Mouse (Mus musculus) CH12F3 (cell line): Measurements from ENCODE around the gene Sptssa.

Experiments used
- in situ Hi-C: fragments of 300-500 bp; cut with MboI; formaldehyde crosslinking; loops from 2 replicates; pipeline ENCODE4 v1.14.3; 2020; ENCODE audit warnings: low sequenced_read_pairs

The Sptssa gene

DNA sequence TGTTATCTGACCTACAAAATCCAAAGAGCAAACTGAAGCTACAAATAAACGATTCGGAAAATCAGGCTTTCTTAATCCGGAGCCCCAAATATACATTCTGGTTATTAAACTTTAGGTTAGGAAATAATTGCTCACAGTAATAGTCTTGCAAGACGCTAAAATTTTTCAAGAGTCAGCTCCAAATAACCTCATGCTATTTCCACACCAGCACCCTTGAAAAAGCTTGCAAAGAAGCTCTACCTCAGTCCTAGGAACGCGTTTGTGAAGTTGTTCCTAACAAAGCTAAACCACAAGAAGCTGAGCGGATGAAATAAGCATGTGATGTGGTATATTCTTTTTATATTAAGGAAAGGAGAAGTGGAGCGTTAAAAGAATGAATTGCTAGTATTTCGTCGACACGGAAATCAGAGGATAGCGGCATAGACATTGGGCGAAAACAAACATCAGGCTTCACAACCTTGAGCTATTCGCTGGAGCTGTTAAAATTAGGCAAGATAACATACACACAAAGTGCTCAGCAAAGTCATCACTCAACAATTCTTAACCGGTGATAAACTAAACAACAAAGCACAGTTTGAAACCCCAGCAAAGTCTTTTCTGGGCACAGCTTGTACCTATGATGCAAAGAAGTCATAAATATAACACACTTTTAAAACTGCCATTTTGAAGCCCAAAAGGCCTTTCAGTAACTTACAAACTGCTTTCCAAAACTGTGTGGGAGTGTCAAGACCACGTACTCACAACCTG lies 908 bp downstream of the Sptssa start:
- in situ Hi-C loops = no loop called here

DNA sequence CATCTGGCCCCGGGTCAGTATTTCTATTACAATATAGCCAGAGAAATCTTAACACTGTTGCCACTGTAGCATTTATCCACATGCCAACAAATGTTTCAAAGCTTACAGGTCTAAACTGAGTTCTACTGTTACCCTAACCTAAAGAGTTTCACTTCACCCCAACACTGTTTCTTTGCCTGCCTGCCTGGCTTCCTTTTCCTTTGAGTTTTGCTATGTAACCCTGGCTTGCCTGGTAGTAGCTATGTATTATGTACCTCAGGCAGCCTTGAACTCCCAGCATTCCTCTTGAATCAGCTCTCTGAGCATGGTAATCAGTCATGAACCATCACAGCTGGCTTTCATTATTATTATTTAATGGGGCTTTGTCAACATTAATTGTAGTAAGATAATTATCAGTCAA lies 1.6 kb downstream of the Sptssa start:
- in situ Hi-C loops = no loop called here

DNA sequence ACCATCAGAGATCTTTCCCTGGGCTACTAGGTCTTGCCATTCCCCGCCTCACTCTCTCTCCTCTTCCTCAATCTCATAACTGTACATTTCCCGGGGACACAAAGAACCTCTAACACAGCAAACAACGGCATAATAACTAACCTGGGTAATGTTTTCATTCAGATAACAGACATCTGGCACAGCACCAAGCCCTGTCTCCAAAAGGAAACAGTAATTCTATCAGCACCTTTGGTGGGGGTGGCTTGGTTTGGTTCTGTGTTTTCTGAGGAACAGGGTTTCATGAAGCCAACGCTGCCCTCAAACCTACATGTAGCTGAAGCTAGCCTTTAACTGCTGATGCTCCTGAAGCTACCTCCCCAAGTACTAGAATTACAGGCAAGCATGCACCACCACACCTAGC lies 2.2 kb downstream of the Sptssa start:
- in situ Hi-C loops = no loop called here

DNA sequence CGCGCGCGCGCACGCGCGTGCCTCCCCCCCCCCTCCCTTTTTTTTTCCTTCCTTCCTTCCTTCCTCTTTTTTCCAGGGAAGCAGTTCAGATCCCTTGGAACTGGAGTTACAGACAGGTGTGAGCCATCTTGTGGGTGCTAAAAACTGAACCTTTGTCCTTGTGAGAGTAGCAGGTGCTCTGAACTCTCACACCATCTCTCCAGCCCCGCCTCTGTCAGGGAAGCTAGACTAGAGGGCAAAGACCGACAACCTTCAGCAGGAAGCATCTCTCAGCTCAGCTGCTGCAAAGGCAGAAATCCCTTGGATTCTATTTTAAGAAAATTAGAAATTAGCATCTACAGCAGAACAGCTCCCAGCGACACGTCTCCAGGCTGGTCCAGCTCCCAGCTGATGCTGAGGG lies 4.0 kb downstream of the Sptssa start:
- in situ Hi-C loops = no loop called here

DNA sequence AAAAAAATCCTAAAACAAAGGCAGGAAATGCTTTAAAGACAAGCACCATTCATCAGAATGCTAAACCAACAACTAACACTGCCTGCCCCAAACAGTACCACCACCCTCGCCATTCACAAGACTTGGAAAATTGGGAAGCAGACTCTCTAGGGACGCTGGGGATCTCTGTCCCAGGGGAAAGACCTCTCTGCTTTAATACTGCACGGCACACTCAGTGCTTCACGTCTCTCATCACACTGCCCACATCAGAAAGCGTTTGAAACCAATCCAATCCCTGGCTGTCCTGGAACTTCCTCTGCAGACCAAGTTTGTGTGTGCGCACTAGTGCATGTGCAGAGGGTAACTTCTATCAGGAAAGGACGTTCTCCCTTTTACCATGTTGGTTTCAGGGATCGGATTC lies 4.6 kb downstream of the Sptssa start:
- in situ Hi-C loops = no loop called here

DNA sequence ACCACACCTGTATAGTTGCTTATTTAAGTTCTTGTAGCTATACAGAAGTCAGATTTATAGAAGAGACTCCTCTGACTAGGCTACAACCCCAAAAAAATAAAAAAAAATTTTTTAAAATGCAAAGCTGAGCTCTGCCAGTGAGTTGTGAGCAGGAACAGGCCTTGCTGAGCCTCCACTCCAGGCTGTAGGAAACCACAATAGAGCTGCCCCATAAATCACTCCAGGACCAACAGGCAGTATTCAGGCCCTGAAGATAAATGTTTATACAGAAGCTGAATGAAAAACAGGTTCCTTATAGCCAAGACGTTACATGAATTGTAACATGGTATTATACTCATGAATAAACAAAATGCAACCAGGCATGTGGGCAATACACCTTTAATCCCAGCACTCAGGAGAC lies 5.2 kb downstream of the Sptssa start:
- in situ Hi-C loops = no loop called here

DNA sequence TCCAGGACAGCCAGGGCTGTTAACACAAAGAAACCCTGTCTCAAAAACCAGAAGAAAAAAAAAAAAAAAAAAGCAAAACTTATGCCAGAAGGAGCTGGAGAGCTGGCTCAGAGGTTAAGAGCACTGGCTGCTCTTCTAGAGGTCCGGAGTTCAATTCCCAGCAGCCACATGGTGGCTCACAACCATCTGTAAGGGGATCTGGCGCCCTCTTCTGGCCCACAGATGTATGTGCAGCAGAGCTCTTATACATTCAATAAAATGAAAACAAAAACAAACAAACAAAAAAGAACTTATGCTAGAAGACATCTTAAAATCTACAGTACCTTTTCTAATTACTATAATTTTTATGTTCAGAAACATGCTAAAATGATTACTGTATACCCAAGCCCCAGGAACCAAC lies 11.4 kb downstream of the Sptssa start:
- in situ Hi-C loops = no loop called here

DNA sequence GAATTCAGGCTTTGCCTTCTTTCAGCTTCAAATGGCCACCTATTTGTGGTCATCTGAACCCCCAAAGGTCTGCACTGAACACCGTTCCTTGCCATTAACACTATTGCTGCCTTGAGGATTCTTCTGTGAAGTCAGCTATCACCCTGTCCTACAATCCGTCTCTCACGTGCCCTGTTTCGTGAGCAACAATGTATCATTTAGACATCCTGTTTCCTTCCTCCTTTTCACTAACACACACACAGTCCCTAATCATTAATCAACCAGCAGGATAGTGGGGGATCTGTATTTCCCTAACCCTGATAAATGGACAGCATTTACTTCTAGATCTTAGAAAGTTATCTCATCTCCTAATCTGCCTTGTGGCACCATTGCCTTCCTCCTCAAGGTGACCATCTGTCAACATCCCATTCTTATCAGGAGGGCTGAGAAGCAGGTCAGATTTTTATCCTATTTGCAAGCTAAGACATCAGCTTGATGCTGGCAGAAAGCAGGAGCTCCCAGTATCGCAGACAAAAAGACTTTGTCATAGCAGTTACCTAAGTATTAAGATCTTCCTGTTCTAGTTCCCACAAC lies 13.0 kb downstream of the Sptssa start:
- in situ Hi-C loops = no loop called here

DNA sequence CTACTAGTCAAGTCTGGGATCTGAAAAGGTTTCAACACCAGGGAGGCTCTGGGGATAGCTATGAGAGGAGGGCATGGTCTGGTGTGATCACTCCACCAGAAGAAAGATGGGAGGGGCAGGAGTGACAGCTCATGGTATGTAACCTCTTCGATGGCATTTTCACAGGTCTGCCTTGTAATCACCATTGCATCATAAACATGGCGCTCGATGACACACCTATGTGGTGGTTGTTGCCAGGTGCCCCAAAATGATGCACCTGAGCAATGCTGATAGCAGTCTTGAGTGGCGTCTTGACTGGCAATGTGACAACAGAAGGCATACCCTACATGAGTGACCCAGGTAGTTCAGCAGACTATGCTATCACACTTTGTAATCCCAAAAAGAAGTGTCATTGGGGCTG lies 15.0 kb downstream of the Sptssa start:
- in situ Hi-C loops = no loop called here

DNA sequence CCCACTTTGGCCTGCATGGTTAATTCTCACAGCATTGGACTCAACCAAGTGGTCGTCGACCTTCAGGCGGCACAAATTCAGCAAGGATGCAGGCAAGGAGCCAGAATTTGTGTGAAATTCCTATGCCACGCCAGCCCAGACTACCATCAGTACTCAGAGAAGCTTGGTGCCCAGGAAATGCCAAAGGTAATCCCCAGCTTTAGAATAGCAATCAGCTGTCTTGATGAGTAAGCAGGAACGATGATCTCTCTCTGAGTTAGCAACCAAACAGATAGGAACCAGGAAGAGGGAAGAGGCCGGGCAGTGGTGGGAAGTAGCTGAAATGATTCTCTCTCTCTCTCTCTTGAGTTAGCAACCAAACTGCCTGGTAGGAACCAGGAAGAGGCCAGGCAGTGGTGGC lies 16.1 kb downstream of the Sptssa start:
- in situ Hi-C loops = no loop called here

DNA sequence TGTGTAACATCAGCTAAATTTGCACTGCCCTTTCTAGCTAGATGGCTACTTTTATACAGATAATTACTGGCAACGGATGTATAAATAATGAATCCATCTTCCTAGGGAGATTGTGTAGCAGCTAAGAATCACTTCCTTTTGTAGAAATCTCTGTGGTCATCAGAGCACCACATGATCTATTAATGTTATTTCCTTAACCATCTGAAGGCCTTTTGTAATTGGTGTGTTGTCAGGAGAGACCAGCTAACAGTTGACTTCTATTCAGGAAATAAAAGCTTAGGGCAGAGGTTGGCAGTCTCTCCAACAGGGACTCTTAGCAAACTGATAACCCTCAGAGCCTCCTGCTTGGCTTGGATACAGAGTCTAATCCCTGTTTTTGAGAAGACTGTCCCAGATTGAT lies 19.3 kb downstream of the Sptssa start:
- in situ Hi-C loops = no loop called here

DNA sequence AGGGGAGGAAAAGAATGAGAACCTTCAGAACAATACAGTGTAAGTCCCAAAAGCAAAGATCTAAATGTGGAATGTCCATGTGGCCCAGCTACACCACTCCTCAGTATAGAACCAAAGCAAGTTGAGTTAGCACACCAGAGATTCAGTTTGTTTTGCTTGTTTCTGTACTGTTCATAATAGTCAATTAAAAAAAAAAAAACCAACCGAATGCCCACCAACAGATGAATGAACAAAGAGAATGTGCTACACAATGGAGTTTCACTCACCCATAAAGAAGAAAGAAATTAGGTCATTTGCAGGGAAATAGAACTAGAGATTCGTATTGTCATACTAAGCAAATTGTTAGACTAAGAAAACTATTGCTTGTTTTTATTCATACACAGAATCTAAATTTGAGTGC lies 24.2 kb downstream of the Sptssa start:
- in situ Hi-C loops = no loop called here

DNA sequence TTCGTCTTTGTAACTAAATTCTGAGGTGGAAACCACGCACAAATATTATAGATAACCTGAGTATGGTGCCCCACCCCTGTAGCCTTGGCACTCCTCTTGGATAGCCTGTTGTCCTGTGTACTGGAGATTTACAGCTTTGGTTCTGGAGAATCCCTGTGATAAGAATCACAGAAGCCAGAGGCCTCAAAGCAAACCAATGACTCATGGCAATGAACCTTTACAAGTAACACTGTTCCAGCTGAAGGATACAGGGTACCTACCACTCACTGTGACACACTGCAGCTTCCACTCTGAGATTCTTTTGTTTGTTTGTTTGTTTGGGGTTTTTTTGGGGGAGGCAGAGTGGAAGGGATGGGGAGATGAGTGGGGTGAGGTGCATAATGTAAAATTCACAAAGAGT lies 34.4 kb downstream of the Sptssa start:
- in situ Hi-C loops = no loop called here

DNA sequence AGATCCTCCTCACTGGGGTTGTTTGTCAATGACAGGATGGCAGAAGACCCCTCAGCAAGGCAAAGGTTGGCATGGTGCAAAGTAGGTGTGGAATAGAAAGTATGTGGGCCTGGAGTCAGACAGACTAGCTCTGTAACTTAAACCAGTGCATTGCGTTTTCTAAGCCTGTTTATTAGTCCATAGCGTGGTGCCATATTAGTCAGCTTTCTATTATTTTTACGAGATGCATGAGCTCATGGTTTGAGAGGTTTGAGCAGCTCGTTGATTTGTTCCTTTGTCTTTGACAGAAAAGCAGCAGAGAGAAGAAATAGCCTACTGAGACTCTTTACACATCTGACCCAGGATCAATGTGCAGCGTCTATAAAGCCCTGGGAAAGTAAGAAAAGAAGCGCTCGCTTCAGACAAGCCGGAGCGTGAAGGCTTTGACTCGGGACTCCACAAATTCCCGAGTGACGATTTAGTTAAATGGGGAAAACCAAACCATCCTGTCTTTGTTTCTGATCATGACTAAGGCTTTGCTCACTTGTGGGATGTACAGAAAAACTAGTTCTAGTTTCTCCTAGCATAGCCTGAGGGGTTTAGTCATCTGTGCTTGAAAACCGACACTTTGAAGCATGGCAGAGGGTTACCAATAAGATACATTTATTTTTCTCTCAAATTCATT lies 36.2 kb downstream of the Sptssa start:
- in situ Hi-C loops = no loop called here

DNA sequence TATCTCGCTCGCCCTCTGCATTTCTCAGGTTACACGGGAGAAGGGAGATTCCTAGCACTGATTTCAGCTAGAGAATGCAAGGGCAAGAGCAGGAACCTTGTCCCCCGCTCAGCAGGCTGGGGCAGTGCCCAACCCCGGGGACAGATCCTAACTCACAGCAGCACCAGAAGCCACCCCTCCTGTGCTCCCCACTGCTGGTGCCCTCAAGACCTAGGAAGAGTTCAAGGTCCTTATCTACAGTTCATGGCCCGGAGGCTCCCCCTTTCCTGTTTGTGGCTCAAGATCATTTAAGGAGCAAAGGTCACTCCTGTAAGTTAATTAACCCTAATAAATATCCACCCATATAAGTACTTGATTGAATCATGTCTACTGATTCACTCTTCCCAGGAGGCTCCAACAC lies 47.4 kb downstream of the Sptssa start:
- in situ Hi-C loops = no loop called here

DNA sequence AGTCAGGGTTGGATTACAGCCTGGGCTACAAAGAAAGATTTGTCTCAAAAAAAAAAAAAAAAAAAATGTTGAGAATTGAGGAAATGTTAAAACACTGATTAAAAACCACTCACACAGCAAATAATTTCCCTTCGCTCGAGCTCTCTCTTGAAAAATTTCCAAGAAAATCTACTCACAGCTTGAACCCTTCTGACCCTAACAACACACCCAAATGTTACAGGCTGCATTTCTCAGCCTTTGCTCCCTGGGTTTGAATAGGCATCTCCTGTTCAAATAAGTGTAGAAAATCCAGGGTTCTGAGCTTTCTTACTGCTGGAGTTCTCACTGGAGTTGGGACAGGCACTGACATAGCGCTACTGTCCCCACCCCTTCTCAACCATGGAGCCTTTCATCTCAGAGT lies 51.2 kb downstream of the Sptssa start:
- in situ Hi-C loops = no loop called here

DNA sequence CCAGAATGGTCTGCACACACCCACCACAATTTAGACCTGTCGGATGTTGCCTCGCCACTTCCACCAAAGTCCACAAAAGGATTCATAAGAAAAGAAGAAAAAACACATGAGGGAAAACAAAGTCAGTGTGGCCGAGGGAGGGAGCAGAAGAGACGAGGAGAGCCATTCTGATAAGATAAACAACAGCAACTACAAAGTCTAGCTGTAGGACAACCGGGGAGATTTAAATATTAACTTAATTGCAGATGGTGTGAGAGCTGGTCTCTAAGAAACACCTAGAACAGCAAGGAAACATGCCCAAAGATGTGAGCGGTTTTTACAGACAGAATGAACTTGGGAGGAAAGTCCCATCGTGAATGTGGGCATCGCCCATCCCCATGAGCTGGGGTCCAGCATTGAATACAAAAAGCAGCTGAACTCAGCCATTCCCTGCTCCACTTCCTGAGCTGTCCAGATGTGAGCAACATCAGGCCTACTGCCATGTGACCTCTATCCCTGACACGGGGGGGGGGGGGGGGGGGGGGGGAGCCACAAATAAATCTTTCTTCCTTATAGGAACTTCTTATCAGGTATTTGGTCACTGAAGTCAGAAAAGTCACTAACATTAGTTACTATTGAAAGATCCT lies 52.7 kb downstream of the Sptssa start:
- in situ Hi-C loops = no loop called here

DNA sequence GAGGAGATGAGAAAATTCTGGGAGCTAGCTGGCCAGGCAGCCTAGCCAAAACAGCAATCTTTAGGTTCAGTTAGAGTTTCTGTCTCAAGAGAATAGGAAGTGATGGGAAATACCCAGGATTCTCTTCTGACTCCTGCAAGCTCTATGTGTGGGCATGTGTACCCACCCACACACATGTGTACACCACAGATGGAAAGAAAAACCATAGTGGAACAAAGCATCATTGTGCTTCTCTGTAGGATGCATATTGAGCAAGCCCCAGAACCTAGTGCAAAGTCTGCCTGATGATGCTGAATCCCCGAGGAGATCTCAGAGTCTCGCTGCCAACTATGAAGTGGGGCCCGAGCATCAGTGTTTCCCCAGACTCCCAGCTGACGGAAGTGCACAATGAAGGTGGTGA lies 55.9 kb downstream of the Sptssa start:
- in situ Hi-C loops = no loop called here

DNA sequence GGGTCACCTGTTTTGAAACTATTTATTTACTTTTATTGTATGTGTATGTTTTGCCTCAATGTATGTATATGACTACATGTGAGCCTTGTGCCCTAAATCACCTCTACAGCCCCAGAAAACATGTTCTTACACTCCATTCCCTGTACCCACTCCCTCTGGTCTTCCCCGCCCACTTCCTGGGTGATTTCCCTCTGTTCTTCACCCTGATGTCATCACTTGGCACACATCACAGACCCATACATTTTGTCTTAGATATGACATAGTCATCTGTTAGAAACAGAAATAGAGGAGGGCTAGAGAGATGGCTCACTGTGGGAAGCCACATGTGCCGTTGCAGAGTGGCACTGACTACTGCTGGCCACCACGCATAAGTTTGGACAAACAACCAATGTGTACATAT lies 58.0 kb downstream of the Sptssa start:
- in situ Hi-C loops = no loop called here

DNA sequence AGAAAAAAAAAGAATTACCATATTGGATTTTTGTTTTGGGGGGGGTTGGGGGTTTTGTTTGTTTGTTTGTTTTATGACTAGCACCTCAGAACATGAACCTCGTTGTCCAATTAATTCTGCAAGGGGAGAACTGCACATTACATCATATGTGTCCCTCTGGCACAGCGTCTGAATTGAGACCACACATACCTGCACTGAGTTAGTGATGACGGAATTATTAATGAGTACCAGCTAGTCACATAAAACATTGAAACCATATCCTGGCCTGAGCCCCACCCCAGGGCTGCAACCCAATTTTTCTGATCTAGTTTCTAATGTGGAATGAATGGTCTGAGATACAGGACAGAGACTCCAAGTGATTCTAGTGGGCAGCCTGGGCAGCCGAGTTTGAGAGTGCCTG lies 59.7 kb downstream of the Sptssa start:
- in situ Hi-C loops = no loop called here
